Mouse (Mus musculus) cortical plate, adult 2 months (tissue): ENCODE results near the gene Pfkfb2. TPM values are rescaled to one million over a fixed set of nuclear protein-coding genes. Genes with fewer than 3 reads are reported as not detected.

Experiments used
- H3K27ac ChIP-seq: fragments of 200-500 bp; 2 replicates; pipeline ENCODE4 v1.5.1; 2012; ENCODE audit warnings: low read length, control low read depth, inconsistent platforms; ENCODE audit not compliant: insufficient read depth
- H3K4me1 ChIP-seq: fragments of 200-500 bp; 2 replicates; pipeline ENCODE4 v1.6.1; 2011; ENCODE audit warnings: low read length; ENCODE audit not compliant: control insufficient read depth, insufficient read depth
- H3K4me3 ChIP-seq: fragments of 200-500 bp; 2 replicates; pipeline ENCODE4 v1.5.1; 2011; ENCODE audit warnings: mild to moderate bottlenecking, low read length, control low read depth; ENCODE audit not compliant: insufficient read depth
- CTCF ChIP-seq: fragments of 200-500 bp; IDR thresholded peaks from 2 replicates; pipeline ENCODE4 v1.5.1; 2011; ENCODE audit warnings: mild to moderate bottlenecking, control low read depth, low read length; ENCODE audit not compliant: insufficient read depth; ENCODE audit errors: extremely low read depth
- POLR2A ChIP-seq: fragments of 200-500 bp; IDR thresholded peaks from 2 replicates; pipeline ENCODE4 v1.6.1; 2011; ENCODE audit warnings: mild to moderate bottlenecking, low read length, control low read depth; ENCODE audit not compliant: insufficient read depth; ENCODE audit errors: extremely low read depth
- polyA plus RNA-seq: library from polyadenylated mRNA; depleted of rRNA; stranded (reverse); fragments of >200 nt; gene quantifications from 2 replicates; pipeline ENCODE4 v1.2.3, GENCODE M21; 2012

Gene Pfkfb2
- polyA plus RNA-seq, 1 experiment, result 39.7 TPM

DNA sequence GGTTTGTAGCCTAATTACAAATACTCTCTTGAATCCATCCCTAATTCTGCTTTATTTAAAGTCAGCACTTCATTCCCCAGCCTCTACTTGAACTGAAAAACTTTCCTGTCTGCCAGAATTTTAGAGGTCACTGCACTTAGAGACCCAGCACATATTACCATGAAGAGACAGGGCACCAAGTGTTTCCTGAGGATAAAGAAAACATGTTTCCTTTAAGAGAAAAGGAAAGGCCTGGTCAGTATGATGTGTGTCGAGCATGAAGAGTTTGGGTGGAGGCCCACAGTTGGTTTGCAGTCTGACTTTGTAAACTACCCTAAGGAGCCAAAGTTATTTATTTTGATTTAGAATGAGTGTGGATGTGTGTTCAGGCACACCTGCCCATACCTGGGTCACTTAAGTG is 983 bp downstream of the Pfkfb2 start:
- Histone ChIP-seq H3K27ac (no peak overlapping the region), H3K4me3 (no peak overlapping the region), H3K4me1 (no peaks in the 10 kb centered on the region)
- TF ChIP-seq POLR2A, result no peak
- TF ChIP-seq CTCF, result no peak

GRCm38 (mm10) chr1:130726396-130726795 is 2.7 kb downstream of the Pfkfb2 start:
- TF ChIP-seq CTCF (no peak), POLR2A (no peak)
- Histone ChIP-seq H3K4me1 (no peaks in the 10 kb centered on the region), H3K27ac (no peak overlapping the region), H3K4me3 (no peak overlapping the region)

DNA sequence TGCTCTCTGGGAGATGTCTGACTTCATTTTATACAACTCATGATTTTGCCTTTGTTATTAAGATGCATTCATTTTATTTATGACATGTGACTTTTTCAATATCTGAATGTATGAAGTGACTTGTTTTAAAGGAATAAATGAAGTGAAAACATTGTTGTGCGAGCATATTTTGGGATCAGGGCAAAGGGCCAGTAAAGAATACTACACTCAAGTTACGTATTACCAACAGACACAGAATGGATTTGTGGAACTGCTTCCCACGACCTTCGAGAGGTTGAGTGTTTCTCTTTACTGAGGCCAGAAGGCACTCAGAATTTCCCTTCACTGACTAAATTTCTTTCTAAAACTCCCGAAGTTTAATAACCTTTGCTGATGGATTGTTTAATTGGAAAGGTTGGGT is 4.8 kb downstream of the Pfkfb2 start:
- TF ChIP-seq CTCF, result no peak
- no peak for TF ChIP-seq POLR2A
- Histone ChIP-seq H3K27ac (no peak overlapping the region), H3K4me1 (peaks cover under 1% of the 10 kb centered on the region; the same call in 1 of the 2 replicates), H3K4me3 (no peak overlapping the region)

DNA sequence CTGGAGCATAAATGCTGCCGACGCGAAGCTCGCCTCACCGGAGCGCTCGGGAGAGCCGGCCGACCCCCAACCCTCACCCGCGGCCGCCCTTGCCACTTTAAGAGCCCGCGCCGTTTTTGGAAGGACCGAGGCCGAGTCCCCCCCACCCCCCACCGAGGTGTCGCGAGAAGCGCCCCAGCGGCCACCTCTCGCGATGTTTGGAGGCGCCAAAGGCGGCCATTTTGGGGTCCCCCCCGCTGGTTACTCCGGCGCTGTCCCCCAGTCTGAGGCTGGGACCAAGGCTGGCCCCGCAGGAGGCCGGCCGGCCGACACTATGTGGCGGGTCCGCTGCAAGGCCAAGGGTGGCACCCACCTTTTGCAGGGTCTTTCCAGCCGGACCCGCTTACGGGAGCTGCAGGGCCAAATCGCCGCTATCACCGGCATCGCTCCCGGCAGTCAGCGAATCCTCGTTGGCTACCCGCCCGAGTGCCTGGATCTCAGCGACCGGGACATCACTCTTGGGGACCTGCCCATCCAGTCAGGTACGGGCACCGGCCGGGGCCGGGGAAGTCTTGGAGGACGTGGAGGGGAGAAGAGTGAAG is 11.7 kb downstream of the Pfkfb2 start, which contains the start of gene Yod1:
Yod1 (plus strand) TSS at position 37 of the 581 bp plus-strand sequence.
- H3K27ac ChIP-seq, result peak within 1 kb of the TSS; percentile 97
- H3K4me1 ChIP-seq, result peaks cover 5% of the 10 kb centered on the region
- no peak for TF ChIP-seq CTCF
- 0 out of 2 replicates have a peak, but pooled peaks have one; percentile 35 for TF ChIP-seq POLR2A
- H3K4me3 ChIP-seq, result peak within 1 kb of the TSS; percentile 95

DNA sequence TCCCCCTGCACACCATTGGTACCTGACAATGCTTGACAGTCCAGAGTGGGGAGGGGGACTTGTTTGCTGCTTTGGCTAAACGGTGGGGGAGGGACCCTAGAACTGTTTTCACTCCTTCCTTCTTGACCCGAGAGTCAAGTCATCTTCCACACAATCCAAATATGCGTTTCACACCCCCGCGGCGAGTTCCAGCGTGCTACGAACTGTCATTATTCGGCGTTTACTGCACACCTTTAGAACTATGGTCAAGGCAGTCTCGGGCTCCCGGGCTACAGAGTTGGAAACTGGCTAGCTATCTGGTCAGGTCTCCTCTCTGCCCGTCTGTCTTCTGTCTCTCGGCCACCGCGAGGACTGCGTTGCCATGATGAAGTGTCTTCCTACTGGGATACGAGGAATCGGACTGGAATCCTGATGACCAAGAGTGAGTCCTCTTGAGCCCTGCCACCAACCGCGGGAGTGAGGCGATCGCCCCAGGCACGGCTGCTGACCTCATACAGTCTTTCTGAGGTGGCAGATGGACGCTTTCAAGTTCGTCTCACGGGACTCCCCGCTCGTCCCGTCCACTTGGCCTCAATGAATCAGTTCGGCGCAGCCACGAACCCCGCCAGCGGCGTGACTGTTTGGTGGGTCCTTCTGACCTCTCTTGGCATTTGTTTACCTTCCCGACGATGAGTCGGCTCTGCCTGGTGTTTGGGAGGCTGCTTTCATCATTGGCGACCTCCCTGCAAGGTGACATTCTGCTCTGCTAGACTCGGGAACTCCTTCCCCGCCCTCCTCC is 12.4 kb downstream of the Pfkfb2 start:
- TF ChIP-seq CTCF (no peak), POLR2A (no peak)
- Histone ChIP-seq H3K27ac (peak overlapping the region; percentile 88), H3K4me1 (peaks cover 5% of the 10 kb centered on the region), H3K4me3 (peak overlapping the region; percentile 95)

GRCm38 (mm10) chr1:130716218-130716512 is 12.9 kb downstream of the Pfkfb2 start:
- Histone ChIP-seq H3K4me3 (peak overlapping the region; percentile 95), H3K27ac (peak overlapping the region; percentile 61), H3K4me1 (peaks cover 5% of the 10 kb centered on the region)
- TF ChIP-seq POLR2A (no peak), CTCF (no peak)

DNA sequence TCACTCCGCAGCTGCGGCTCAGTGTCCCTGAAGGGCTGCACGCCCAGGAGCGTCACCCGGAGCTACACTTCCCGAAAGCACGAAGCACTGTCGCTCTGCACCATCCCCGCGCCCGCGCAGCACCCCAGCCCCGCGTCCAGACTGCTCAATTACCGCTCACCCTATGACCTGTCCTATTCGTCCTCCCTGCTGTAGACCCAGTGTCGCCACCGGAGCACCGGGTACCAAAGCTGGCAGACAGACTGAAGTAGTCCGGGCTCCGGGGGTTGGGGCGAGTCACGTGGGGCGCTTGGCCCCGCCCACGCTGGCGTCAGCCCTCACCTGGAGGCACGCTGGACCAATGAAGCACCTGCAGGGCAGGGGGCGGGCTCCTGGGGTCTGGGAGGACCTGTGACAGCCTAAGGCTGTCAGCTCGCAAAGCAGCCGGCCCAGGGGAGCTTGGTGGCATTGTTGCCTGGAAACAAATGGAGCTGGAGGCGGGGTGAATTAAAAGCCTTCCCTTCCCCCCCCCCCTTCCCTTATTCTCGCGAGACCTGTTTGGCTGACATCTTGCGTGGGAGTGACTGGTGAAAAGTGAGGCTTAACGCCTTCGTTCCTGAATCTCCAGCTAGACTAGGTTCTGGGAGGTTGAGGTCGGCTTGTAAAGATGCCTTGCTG is 13.4 kb downstream of the Pfkfb2 start, which contains the start of gene Gm29427:
Gm29427 (minus strand) TSS at position 239 of the 657 bp plus-strand sequence.
- TF ChIP-seq CTCF (no peak), POLR2A (peak; percentile 77)
- peaks cover 5% of the 10 kb centered on the region for H3K4me1 ChIP-seq
- H3K27ac ChIP-seq, result peak within 1 kb of the TSS; percentile 88
- peak within 1 kb of the TSS; percentile 95 for H3K4me3 ChIP-seq

DNA sequence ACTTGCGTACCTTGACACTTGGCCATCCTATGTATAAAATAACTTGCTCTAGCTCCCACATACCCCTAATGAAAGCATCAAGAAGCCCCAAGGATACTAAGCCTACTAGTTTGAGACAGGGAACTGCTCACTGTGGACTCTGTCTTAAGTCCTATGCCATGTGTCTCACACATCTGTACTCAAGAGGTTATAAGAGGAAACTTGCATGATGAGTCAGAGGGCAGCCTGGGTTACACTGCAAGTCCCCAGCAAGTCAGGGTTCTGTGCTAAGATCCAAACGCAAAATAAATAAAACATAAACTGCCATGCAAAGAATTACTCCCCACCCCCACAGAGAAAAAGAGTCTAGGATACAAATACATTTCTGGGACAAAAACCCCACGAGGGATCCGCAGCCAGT is 15.0 kb downstream of the Pfkfb2 start:
- Histone ChIP-seq H3K4me3 (no peak overlapping the region), H3K27ac (no peak overlapping the region), H3K4me1 (peaks cover 3% of the 10 kb centered on the region)
- no peak for TF ChIP-seq POLR2A
- no peak for TF ChIP-seq CTCF

- no peak overlapping the region for H3K27ac ChIP-seq
- no peak overlapping the region for H3K4me3 ChIP-seq
- H3K4me1 ChIP-seq, result no peaks in the 10 kb centered on the region
- TF ChIP-seq CTCF (no peak), POLR2A (no peak)
Measured at GRCm38 (mm10) chr1:130710283-130711080, 18.6 kb downstream of the Pfkfb2 start.
